Mouse (Mus musculus): Measurements from ENCODE around the gene H2-Oa.

DNA sequence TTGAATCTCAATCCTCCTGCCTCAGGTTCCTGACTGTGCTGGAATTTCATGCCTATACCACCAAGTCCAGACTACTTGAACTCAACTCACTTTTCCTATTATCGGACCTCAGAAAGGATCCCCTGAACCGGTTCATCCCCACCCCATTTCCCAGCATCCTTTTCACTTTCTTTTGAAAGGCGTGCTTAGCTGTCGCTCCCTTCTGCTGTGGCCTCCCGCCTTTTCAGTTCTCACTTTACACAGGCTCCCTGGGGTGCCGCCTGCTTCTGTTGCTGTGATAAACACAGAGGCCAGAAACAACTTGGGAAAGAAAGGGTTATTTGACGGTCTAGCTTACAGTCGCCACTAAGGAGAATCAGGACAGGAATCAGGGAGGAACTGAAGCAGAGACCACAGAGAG lies 9.0 kb upstream of the H2-Oa start:
- TF ChIP-seq POLR2A (IDR thresholded peaks at IDR 0.05; ENCODE audit: low read depth, low read length) (no peak), CTCF (IDR thresholded peaks at IDR 0.05; ENCODE audit: borderline replicate concordance, insufficient read depth, low read length) (no peak)
